Mouse (Mus musculus) layer of hippocampus, postnatal 10 days (tissue): ENCODE data around the gene Ttc7b. TPM values are rescaled to one million over a fixed set of nuclear protein-coding genes. Genes with fewer than 3 reads are reported as not detected.

Experiments used
- DNase-seq, 2 experiments: peaks; one replicate each; pipeline ENCODE4 v3.0.0; 2021; ENCODE audit warnings: low spot score in 2 of 2
- total RNA-seq, 2 experiments: library from RNA; stranded (reverse); gene quantifications; 2 replicates each; pipeline ENCODE4 v1.2.3; 2021

Gene Ttc7b
- total RNA-seq, 2 experiments from 2014 or later: 110 to 121 TPM

GRCm38 (mm10) chr12:100491967-100492611 lies 28.5 kb downstream of the Ttc7b start:
- no peak for DNase-seq

GRCm38 (mm10) chr12:100489799-100490198 lies 30.8 kb downstream of the Ttc7b start:
- DNase-seq: no peak

GRCm38 (mm10) chr12:100488368-100488767 lies 32.3 kb downstream of the Ttc7b start:
- DNase-seq: no peak

- DNase-seq: peak in 1 of 2 experiments; percentile 40
Observed at GRCm38 (mm10) chr12:100486232-100486631, 34.4 kb downstream of the Ttc7b start.

GRCm38 (mm10) chr12:100483054-100483453 lies 37.6 kb downstream of the Ttc7b start:
- no peak for DNase-seq

GRCm38 (mm10) chr12:100482255-100482654 lies 38.4 kb downstream of the Ttc7b start:
- DNase-seq: no peak

GRCm38 (mm10) chr12:100481443-100482026 lies 39.1 kb downstream of the Ttc7b start:
- no peak for DNase-seq

- DNase-seq: no peak
Observed at GRCm38 (mm10) chr12:100480642-100481442, 39.8 kb downstream of the Ttc7b start.

- peak; percentile 54 to 59 for DNase-seq
Observed at GRCm38 (mm10) chr12:100479892-100480621, 40.6 kb downstream of the Ttc7b start.

- no peak for DNase-seq
Observed at GRCm38 (mm10) chr12:100479270-100479869, 41.3 kb downstream of the Ttc7b start.

- no peak for DNase-seq
Observed at GRCm38 (mm10) chr12:100478615-100479014, 42.0 kb downstream of the Ttc7b start.

GRCm38 (mm10) chr12:100478151-100478550 lies 42.5 kb downstream of the Ttc7b start:
- no peak for DNase-seq

GRCm38 (mm10) chr12:100477474-100477873 lies 43.2 kb downstream of the Ttc7b start:
- no peak for DNase-seq

- no peak for DNase-seq
Observed at GRCm38 (mm10) chr12:100476351-100476750, 44.3 kb downstream of the Ttc7b start.

GRCm38 (mm10) chr12:100475489-100475888 lies 45.1 kb downstream of the Ttc7b start:
- no peak for DNase-seq

- DNase-seq: no peak
Observed at GRCm38 (mm10) chr12:100474661-100475321, 45.8 kb downstream of the Ttc7b start.

- no peak for DNase-seq
Observed at GRCm38 (mm10) chr12:100470295-100470694, 50.3 kb downstream of the Ttc7b start.

GRCm38 (mm10) chr12:100469503-100470293 lies 50.9 kb downstream of the Ttc7b start:
- no peak for DNase-seq

- no peak for DNase-seq
Observed at GRCm38 (mm10) chr12:100465101-100465715, 55.4 kb downstream of the Ttc7b start.
